In the genomic region with DNA sequence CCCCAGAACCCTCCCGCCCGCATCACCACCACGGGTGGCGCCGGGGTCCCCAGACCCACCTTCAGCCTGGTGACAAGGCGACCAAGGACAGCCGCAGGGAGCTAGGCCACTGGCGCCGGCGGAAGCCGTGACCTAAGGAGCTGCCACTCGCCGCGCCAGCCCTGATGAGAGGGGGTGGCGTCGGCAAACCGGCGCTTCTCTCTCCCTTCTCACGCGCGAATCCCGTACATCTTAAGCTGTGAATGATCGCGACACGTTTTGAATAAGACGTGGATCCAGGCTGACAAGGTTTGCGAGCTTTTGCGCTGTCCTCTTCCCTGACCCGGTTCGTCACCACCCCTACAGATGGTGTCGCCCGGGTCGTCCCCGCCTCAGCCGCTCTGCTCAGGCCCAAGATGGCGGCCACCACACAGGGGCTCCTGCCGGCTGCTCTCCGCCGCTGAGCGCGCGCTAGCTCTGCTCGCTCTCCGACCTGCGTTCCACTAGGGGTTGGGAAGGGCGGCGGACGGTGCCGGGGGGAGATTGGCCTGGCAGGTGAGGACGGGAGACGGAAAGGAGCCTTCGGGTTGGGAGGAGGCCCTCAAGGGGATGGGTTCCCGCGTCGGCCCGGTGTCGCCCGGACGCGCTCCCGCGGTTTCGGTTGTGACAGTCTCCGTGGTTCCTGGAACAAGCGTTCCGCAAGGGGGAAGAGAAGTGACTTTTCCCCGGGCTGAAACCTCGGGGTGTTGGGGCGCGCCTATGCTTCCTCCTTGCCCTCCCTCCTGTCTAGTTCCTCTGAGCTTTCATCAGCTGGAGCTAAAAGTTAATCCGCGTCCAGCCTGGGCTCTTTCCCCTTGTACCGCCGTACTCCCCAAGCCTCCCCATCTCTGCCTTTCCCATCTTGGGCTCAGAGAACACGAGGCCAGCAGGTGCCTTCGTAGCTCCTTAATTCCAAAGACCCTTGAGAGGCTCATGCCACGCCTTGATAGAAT, we compare ENCODE assay signal across 8 mouse cellular contexts. TPM values are rescaled to one million over a fixed set of nuclear protein-coding genes. Genes with fewer than 3 reads are reported as not detected.
DNase-seq lines count a peak whose midpoint lies in the region; ATAC-seq and TF ChIP-seq lines count a peak whose summit lies in the region.

A gene (plus strand): TSS at position 388 of the 971 bp plus-strand sequence.

- peaks cover 41% of the 10 kb centered on the region for H3K36me3 ChIP-seq in E14TG2a.4 (ENCODE audit: insufficient read depth, low read length)
- peaks cover 9% of the 10 kb centered on the region for H3K36me3 ChIP-seq in forebrain, embryonic 13.5 days (ENCODE audit: poor library complexity, severe bottlenecking)
- H3K36me3 ChIP-seq in neural tube, embryonic 15.5 days: no peaks in the 10 kb centered on the region

- peak within 1 kb of the TSS; percentile 93 for H3K9ac ChIP-seq in forebrain, embryonic 13.5 days
- H3K9ac ChIP-seq in neural tube, embryonic 15.5 days (replicated peaks): peak within 1 kb of the TSS; percentile 90

- peak; percentile 77 for DNase-seq in c-Kit-positive CD71-positive TER-119-positive erythroid progenitor cells, embryonic 14.5 days (ENCODE audit: low spot score)
- peak; percentile 84 to 85 for DNase-seq in heart, postnatal 14 days
- DNase-seq in layer of hippocampus, adult 11-12 months (ENCODE audit: low spot score): peak; percentile 83
- peak; percentile 76 to 82 for DNase-seq in lung, adult 18-20 months
- DNase-seq in testis, postnatal 14 days (ENCODE audit: low spot score): peak; percentile 84

- no peaks in the 10 kb centered on the region for H3K9me3 ChIP-seq in E14TG2a.4 (ENCODE audit: low read length)
- H3K9me3 ChIP-seq in forebrain, embryonic 13.5 days (replicated peaks): no peaks in the 10 kb centered on the region
- no peaks in the 10 kb centered on the region for H3K9me3 ChIP-seq in neural tube, embryonic 15.5 days (replicated peaks)

- peaks cover 51% of the 10 kb centered on the region for H3K4me1 ChIP-seq in E14TG2a.4 (replicated peaks; ENCODE audit: low read depth, low read length)
- peaks cover 27% of the 10 kb centered on the region for H3K4me1 ChIP-seq in forebrain, embryonic 13.5 days
- H3K4me1 ChIP-seq in neural tube, embryonic 15.5 days: peaks cover 29% of the 10 kb centered on the region

- intact Hi-C loops in heart, postnatal 14 days (cut with DNase I): loop anchor here (5.0 kb wide), 1 partner anchor 491 kb away; a partner anchor contains a TSS

- peak within 1 kb of the TSS; percentile 95 for H3K4me3 ChIP-seq in E14TG2a.4 (replicated peaks; ENCODE audit: low read length)
- peak within 1 kb of the TSS; percentile 92 for H3K4me3 ChIP-seq in forebrain, embryonic 13.5 days
- peak within 1 kb of the TSS; percentile 86 for H3K4me3 ChIP-seq in neural tube, embryonic 15.5 days (replicated peaks)

- peak; percentile 98 for ATAC-seq in forebrain, embryonic 13.5 days
- peak; percentile 98 for ATAC-seq in neural tube, embryonic 15.5 days (ENCODE audit: low FRiP score)

- no peaks in the 10 kb centered on the region for H3K27me3 ChIP-seq in E14TG2a.4 (ENCODE audit: insufficient read depth, low read length)
- H3K27me3 ChIP-seq in forebrain, embryonic 13.5 days: no peaks in the 10 kb centered on the region
- no peaks in the 10 kb centered on the region for H3K27me3 ChIP-seq in neural tube, embryonic 15.5 days (replicated peaks)

- peak within 1 kb of the TSS; percentile 79 for H3K4me2 ChIP-seq in forebrain, embryonic 13.5 days
- peak within 1 kb of the TSS; percentile 73 for H3K4me2 ChIP-seq in neural tube, embryonic 15.5 days

- peak within 1 kb of the TSS; percentile 88 for H3K27ac ChIP-seq in forebrain, embryonic 13.5 days
- H3K27ac ChIP-seq in neural tube, embryonic 15.5 days (replicated peaks): peak within 1 kb of the TSS; percentile 95

- under 1% methylated on average over 77 of the region's 77 CpGs for WGBS in forebrain, embryonic 13.5 days
- WGBS in neural tube, embryonic 15.5 days: under 1% methylated on average over 77 of the region's 77 CpGs

- no peak for TF ChIP-seq CTCF in E14TG2a.4 (conservative IDR thresholded peaks at IDR 0.05; ENCODE audit: low read length)

RNA-seq across cellular contexts. Expression of the gene that starts here (rescaled TPM):
- 35.9 and 37.9 TPM in 2 replicates for polyA plus RNA-seq in forebrain, embryonic 13.5 days (2015; fragmentation: Nextera tagmentation; extraction: Ambion mirVana)
- 10 to 100 TPM; 15.7 TPM for total RNA-seq in heart, postnatal 14 days (2021)
- polyA plus RNA-seq in neural tube, embryonic 15.5 days (2015; fragmentation: Nextera tagmentation; extraction: Ambion mirVana): 28.9 and 29.0 TPM in 2 replicates

Comparison
In these comparisons a context has a peak if more than half of its experiments do, and no peak if none do; other contexts are left out.
1. Peak in every context shown above with its lines: DNase-seq, ATAC-seq, H3K4me3 ChIP-seq and H3K27ac ChIP-seq.